Mouse (Mus musculus): ENCODE measurements around the gene Snx9. TPM values are rescaled to one million over a fixed set of nuclear protein-coding genes. Genes with fewer than 3 reads are reported as not detected.

Gene Snx9
- polyA plus RNA-seq (2012; ENCODE audit: insufficient read depth, low replicate concordance): 35.2 and 38.7 TPM in 2 replicates

GRCm38 (mm10) chr17:5841128-5841942, at the start of gene Snx9:
Gene Snx9 (plus strand): TSS chr17:5841329.
- H3K9me3 ChIP-seq: peaks cover 7% of the 10 kb centered on the region
- peak within 1 kb of the TSS; percentile 95 for H3K4me3 ChIP-seq (replicated peaks)
- H3K36me3 ChIP-seq (replicated peaks; ENCODE audit: low read length): peaks cover 29% of the 10 kb centered on the region
- no peak for TF ChIP-seq GATA1 (IDR thresholded peaks at IDR 0.05; ENCODE audit: borderline replicate concordance, low read length)
- no peak for TF ChIP-seq FLI1 (IDR thresholded peaks at IDR 0.05; ENCODE audit: low read length)
- peaks cover 65% of the 10 kb centered on the region for H3K4me1 ChIP-seq
- no peaks in the 10 kb centered on the region for H3K27me3 ChIP-seq (replicated peaks)

- Histone ChIP-seq H3K36me3 (replicated peaks; ENCODE audit: low read length) (peaks cover 7% of the 10 kb centered on the region), H3K9me3 (peaks cover 7% of the 10 kb centered on the region), H3K4me3 (replicated peaks) (peak overlapping the region; percentile 51), H3K27me3 (replicated peaks) (no peaks in the 10 kb centered on the region), H3K4me1 (peaks cover 71% of the 10 kb centered on the region)
- no peak for TF ChIP-seq FLI1 (IDR thresholded peaks at IDR 0.05; ENCODE audit: low read length)
- no peak for TF ChIP-seq GATA1 (IDR thresholded peaks at IDR 0.05; ENCODE audit: borderline replicate concordance, low read length)
Observed at GRCm38 (mm10) chr17:5792164-5792791, 48.9 kb upstream of the Snx9 start.

- H3K4me1 ChIP-seq: peaks cover 84% of the 10 kb centered on the region
- TF ChIP-seq FLI1 (IDR thresholded peaks at IDR 0.05; ENCODE audit: low read length) (no peak), GATA1 (IDR thresholded peaks at IDR 0.05; ENCODE audit: borderline replicate concordance, low read length) (no peak)
- H3K36me3 ChIP-seq (replicated peaks; ENCODE audit: low read length): no peaks in the 10 kb centered on the region
- H3K4me3 ChIP-seq (replicated peaks): no peak overlapping the region
- H3K9me3 ChIP-seq: no peaks in the 10 kb centered on the region; the same call in 1 of the 2 replicates
- H3K27me3 ChIP-seq (replicated peaks): no peaks in the 10 kb centered on the region
Observed at GRCm38 (mm10) chr17:5793593-5793992, 47.5 kb upstream of the Snx9 start.

GRCm38 (mm10) chr17:5794276-5794675, 46.9 kb upstream of the Snx9 start:
- no peaks in the 10 kb centered on the region; the same call in 1 of the 2 replicates for H3K9me3 ChIP-seq
- H3K36me3 ChIP-seq (replicated peaks; ENCODE audit: low read length): no peaks in the 10 kb centered on the region
- peaks cover 90% of the 10 kb centered on the region for H3K4me1 ChIP-seq
- H3K4me3 ChIP-seq (replicated peaks): no peak overlapping the region
- no peaks in the 10 kb centered on the region for H3K27me3 ChIP-seq (replicated peaks)
- TF ChIP-seq GATA1 (IDR thresholded peaks at IDR 0.05; ENCODE audit: borderline replicate concordance, low read length) (no peak), FLI1 (IDR thresholded peaks at IDR 0.05; ENCODE audit: low read length) (no peak)

- no peaks in the 10 kb centered on the region for H3K27me3 ChIP-seq (replicated peaks)
- peaks cover 99% of the 10 kb centered on the region for H3K4me1 ChIP-seq
- TF ChIP-seq GATA1 (IDR thresholded peaks at IDR 0.05; ENCODE audit: borderline replicate concordance, low read length) (no peak), FLI1 (IDR thresholded peaks at IDR 0.05; ENCODE audit: low read length) (no peak)
- no peaks in the 10 kb centered on the region; the same call in 1 of the 2 replicates for H3K9me3 ChIP-seq
- H3K36me3 ChIP-seq (replicated peaks; ENCODE audit: low read length): no peaks in the 10 kb centered on the region
- no peak overlapping the region for H3K4me3 ChIP-seq (replicated peaks)
Observed at GRCm38 (mm10) chr17:5795369-5795768, 45.8 kb upstream of the Snx9 start.

GRCm38 (mm10) chr17:5795878-5796277, 45.3 kb upstream of the Snx9 start:
- peaks cover 99% of the 10 kb centered on the region for H3K4me1 ChIP-seq
- TF ChIP-seq GATA1 (IDR thresholded peaks at IDR 0.05; ENCODE audit: borderline replicate concordance, low read length) (peak; percentile 44; the same call in 1 of the 3 replicates), FLI1 (IDR thresholded peaks at IDR 0.05; ENCODE audit: low read length) (peak; percentile 26; the same call in 1 of the 2 replicates)
- no peaks in the 10 kb centered on the region for H3K36me3 ChIP-seq (replicated peaks; ENCODE audit: low read length)

GRCm38 (mm10) chr17:5797124-5797760, 43.9 kb upstream of the Snx9 start:
- Histone ChIP-seq H3K36me3 (replicated peaks; ENCODE audit: low read length) (no peaks in the 10 kb centered on the region), H3K4me3 (replicated peaks) (no peak overlapping the region), H3K4me1 (peaks cover 99% of the 10 kb centered on the region), H3K27me3 (replicated peaks) (no peaks in the 10 kb centered on the region), H3K9me3 (no peaks in the 10 kb centered on the region)
- no peak for TF ChIP-seq FLI1 (IDR thresholded peaks at IDR 0.05; ENCODE audit: low read length)
- TF ChIP-seq GATA1 (IDR thresholded peaks at IDR 0.05; ENCODE audit: borderline replicate concordance, low read length): no peak

More at GRCm38 (mm10) chr17:5795878-5796277, 45.3 kb upstream of the Snx9 start:
- H3K4me3 ChIP-seq (replicated peaks): no peak overlapping the region
- no peaks in the 10 kb centered on the region for H3K9me3 ChIP-seq
- no peaks in the 10 kb centered on the region for H3K27me3 ChIP-seq (replicated peaks)

GRCm38 (mm10) chr17:5798221-5798801, 42.8 kb upstream of the Snx9 start:
- peaks cover 5% of the 10 kb centered on the region for H3K36me3 ChIP-seq (replicated peaks; ENCODE audit: low read length)
- no peak for TF ChIP-seq FLI1 (IDR thresholded peaks at IDR 0.05; ENCODE audit: low read length)
- TF ChIP-seq GATA1 (IDR thresholded peaks at IDR 0.05; ENCODE audit: borderline replicate concordance, low read length): no peak
- H3K9me3 ChIP-seq: no peaks in the 10 kb centered on the region
- H3K27me3 ChIP-seq (replicated peaks): no peaks in the 10 kb centered on the region
- H3K4me1 ChIP-seq: peaks cover 99% of the 10 kb centered on the region
- H3K4me3 ChIP-seq (replicated peaks): peak overlapping the region; percentile 76

- TF ChIP-seq GATA1 (IDR thresholded peaks at IDR 0.05; ENCODE audit: borderline replicate concordance, low read length) (no peak), FLI1 (IDR thresholded peaks at IDR 0.05; ENCODE audit: low read length) (no peak)
- peaks cover 99% of the 10 kb centered on the region for H3K4me1 ChIP-seq
- H3K4me3 ChIP-seq (replicated peaks): peak overlapping the region; percentile 21
- no peaks in the 10 kb centered on the region for H3K27me3 ChIP-seq (replicated peaks)
- no peaks in the 10 kb centered on the region for H3K9me3 ChIP-seq
- H3K36me3 ChIP-seq (replicated peaks; ENCODE audit: low read length): peaks cover 6% of the 10 kb centered on the region
Observed at GRCm38 (mm10) chr17:5798900-5799299, 42.2 kb upstream of the Snx9 start.
